Mouse (Mus musculus) C2C12 (cell line): ENCODE data around the gene Trpm5. TPM values are rescaled to one million over a fixed set of nuclear protein-coding genes. Genes with fewer than 3 reads are reported as not detected.

Source experiments
- H3K27me3 ChIP-seq: one replicate; pipeline ENCODE4 v1.6.1; 2011; ENCODE audit not compliant: control insufficient read depth, insufficient read depth, insufficient read length
- H3K36me3 ChIP-seq: one replicate; pipeline ENCODE4 v1.6.1; 2011; ENCODE audit not compliant: control insufficient read depth, insufficient read depth
- H3K4me3 ChIP-seq: one replicate; pipeline ENCODE4 v1.5.1; 2011; ENCODE audit warnings: mild to moderate bottlenecking, control low read depth; ENCODE audit not compliant: poor library complexity, insufficient read depth, severe bottlenecking
- H3K79me2 ChIP-seq: one replicate; pipeline ENCODE4 v1.6.1; 2011; ENCODE audit not compliant: control insufficient read depth, insufficient read depth
- H3K79me3 ChIP-seq: one replicate; pipeline ENCODE4 v1.6.1; 2011; ENCODE audit warnings: low read depth, control low read depth
- H3ac ChIP-seq: one replicate; pipeline ENCODE3; 2011; ENCODE audit warnings: low read depth; ENCODE audit not compliant: control insufficient read depth, insufficient read length
- CEBPB ChIP-seq: IDR thresholded peaks from one replicate; pipeline ENCODE4 v1.6.1; 2011; ENCODE audit warnings: low read depth, mild to moderate bottlenecking, control low read depth, moderate library complexity
- CTCF ChIP-seq: IDR thresholded peaks from one replicate; pipeline ENCODE4 v1.5.1; 2011; ENCODE audit not compliant: control insufficient read depth, insufficient read depth, insufficient read length
- FOSL1 ChIP-seq: IDR thresholded peaks from one replicate; pipeline ENCODE4 v1.8.0; 2011; ENCODE audit warnings: mild to moderate bottlenecking, low read length; ENCODE audit not compliant: poor library complexity, insufficient read depth, severe bottlenecking
- MAX ChIP-seq: IDR thresholded peaks from one replicate; pipeline ENCODE4 v1.6.1; 2011; ENCODE audit warnings: mild to moderate bottlenecking, control low read depth
- MYOD1 ChIP-seq: IDR thresholded peaks from one replicate; pipeline ENCODE4 v1.6.1; 2011; ENCODE audit warnings: low read depth; ENCODE audit not compliant: control insufficient read depth, insufficient read length
- MYOG ChIP-seq: IDR thresholded peaks from one replicate; pipeline ENCODE4 v1.6.1; 2011; ENCODE audit not compliant: control insufficient read depth, insufficient read length; ENCODE audit errors: extremely low read depth
- USF1 ChIP-seq: IDR thresholded peaks from one replicate; pipeline ENCODE4 v1.6.1; 2011; ENCODE audit warnings: low read depth, mild to moderate bottlenecking, control low read depth, moderate library complexity
- polyA plus RNA-seq: library from polyadenylated mRNA; unstranded; fragments of >200 nt; fragmentation: generic; extraction: Trizol; gene quantifications from one replicate; pipeline ENCODE4 v1.2.1, GENCODE M21; 2012; ENCODE audit warnings: missing spikeins

The Trpm5 gene
- polyA plus RNA-seq, 1 experiment = 2.7 TPM

- Histone ChIP-seq H3K79me3 (no peaks in the 10 kb centered on the region), H3ac (no peak overlapping the region), H3K79me2 (no peaks in the 10 kb centered on the region), H3K27me3 (no peaks in the 10 kb centered on the region), H3K4me3 (no peak overlapping the region), H3K36me3 (no peaks in the 10 kb centered on the region)
- no peak for TF ChIP-seq FOSL1
- TF ChIP-seq MYOD1 = no peak
- no peak for TF ChIP-seq MAX
- TF ChIP-seq USF1 = no peak
- no peak for TF ChIP-seq CTCF
- TF ChIP-seq CEBPB = no peak
- no peak for TF ChIP-seq MYOG
Measured at GRCm38 (mm10) chr7:143116521-143116920, 22.1 kb upstream of the Trpm5 start.

- no peaks in the 10 kb centered on the region for H3K36me3 ChIP-seq
- no peak overlapping the region for H3K4me3 ChIP-seq
- H3K79me2 ChIP-seq = no peaks in the 10 kb centered on the region
- H3K79me3 ChIP-seq = no peaks in the 10 kb centered on the region
- no peak for TF ChIP-seq MYOD1
- TF ChIP-seq CEBPB = no peak
- no peak overlapping the region for H3ac ChIP-seq
- no peaks in the 10 kb centered on the region for H3K27me3 ChIP-seq
Measured at GRCm38 (mm10) chr7:143114773-143115172, 20.3 kb upstream of the Trpm5 start.

- Histone ChIP-seq H3ac (no peak overlapping the region), H3K4me3 (no peak overlapping the region), H3K79me2 (no peaks in the 10 kb centered on the region), H3K79me3 (no peaks in the 10 kb centered on the region), H3K27me3 (peaks cover 20% of the 10 kb centered on the region), H3K36me3 (no peaks in the 10 kb centered on the region)
- TF ChIP-seq USF1 = no peak
- TF ChIP-seq FOSL1 = no peak
- TF ChIP-seq MYOG = no peak
- no peak for TF ChIP-seq MYOD1
- no peak for TF ChIP-seq CTCF
- TF ChIP-seq MAX = no peak
- no peak for TF ChIP-seq CEBPB
Measured at GRCm38 (mm10) chr7:143112395-143112794, 18.0 kb upstream of the Trpm5 start.

DNA sequence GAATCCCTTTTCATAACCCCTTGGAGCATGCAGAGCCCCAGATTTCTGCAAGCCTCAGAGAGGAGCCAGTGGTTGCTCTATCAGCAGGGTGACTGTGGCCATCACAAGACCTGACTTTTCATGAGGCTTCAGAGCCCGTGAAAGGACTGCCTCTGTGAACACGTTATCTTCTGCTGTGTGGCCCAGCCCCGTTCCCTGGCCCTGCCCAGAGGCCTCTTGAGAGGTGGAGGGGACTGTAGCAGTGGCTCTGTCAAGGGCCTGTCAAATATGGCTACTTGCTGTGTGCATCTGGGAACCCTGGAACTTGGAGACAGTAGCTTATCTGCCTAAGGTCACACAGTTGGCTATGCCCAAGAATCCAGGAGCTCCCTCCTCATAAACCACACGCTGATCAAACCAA, 17.3 kb upstream of the Trpm5 start:
- Histone ChIP-seq H3K79me2 (no peaks in the 10 kb centered on the region), H3K36me3 (no peaks in the 10 kb centered on the region), H3K79me3 (no peaks in the 10 kb centered on the region), H3ac (no peak overlapping the region), H3K4me3 (no peak overlapping the region), H3K27me3 (peaks cover 27% of the 10 kb centered on the region)
- TF ChIP-seq FOSL1 = no peak
- no peak for TF ChIP-seq CEBPB
- no peak for TF ChIP-seq MYOG
- no peak for TF ChIP-seq MYOD1
- no peak for TF ChIP-seq MAX
- no peak for TF ChIP-seq CTCF

DNA sequence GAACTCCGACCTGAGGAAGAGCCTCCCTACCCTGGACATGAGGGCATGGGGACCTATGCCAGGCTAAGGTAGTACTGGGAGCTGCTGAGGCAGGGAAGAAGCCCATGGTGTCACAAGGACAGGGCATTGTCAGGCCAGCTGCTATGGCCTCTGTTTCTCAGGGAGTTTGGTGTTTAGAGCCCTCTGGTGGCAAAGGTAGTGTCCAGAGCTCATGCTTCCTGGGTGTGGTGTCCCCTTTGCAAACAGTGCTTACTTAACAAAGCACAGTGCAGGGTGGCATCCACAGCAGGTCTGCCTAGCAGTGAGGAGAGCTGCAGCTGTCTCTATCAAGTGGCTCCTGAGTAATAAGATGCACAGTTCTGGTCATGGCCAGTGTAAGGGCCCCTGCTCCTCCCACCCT, 16.4 kb upstream of the Trpm5 start:
- no peaks in the 10 kb centered on the region for H3K79me3 ChIP-seq
- H3K36me3 ChIP-seq = no peaks in the 10 kb centered on the region
- H3K79me2 ChIP-seq = no peaks in the 10 kb centered on the region
- H3K27me3 ChIP-seq = peaks cover 36% of the 10 kb centered on the region
- H3K4me3 ChIP-seq = no peak overlapping the region
- H3ac ChIP-seq = no peak overlapping the region
- TF ChIP-seq MYOG = no peak
- TF ChIP-seq USF1 = no peak
- TF ChIP-seq MYOD1 = no peak
- no peak for TF ChIP-seq CEBPB
- no peak for TF ChIP-seq FOSL1
- no peak for TF ChIP-seq CTCF
- no peak for TF ChIP-seq MAX

GRCm38 (mm10) chr7:143109696-143110095, 15.3 kb upstream of the Trpm5 start:
- Histone ChIP-seq H3K79me2 (no peaks in the 10 kb centered on the region), H3K27me3 (peaks cover 47% of the 10 kb centered on the region), H3ac (no peak overlapping the region), H3K4me3 (no peak overlapping the region), H3K79me3 (no peaks in the 10 kb centered on the region), H3K36me3 (no peaks in the 10 kb centered on the region)
- no peak for TF ChIP-seq MYOG
- TF ChIP-seq FOSL1 = no peak
- TF ChIP-seq MYOD1 = no peak
- TF ChIP-seq CEBPB = no peak
- TF ChIP-seq MAX = no peak
- TF ChIP-seq USF1 = no peak
- TF ChIP-seq CTCF = no peak
